Mouse (Mus musculus) stomach, postnatal 0 days (tissue): ENCODE results near the gene Macrod1. TPM values are rescaled to one million over a fixed set of nuclear protein-coding genes. Genes with fewer than 3 reads are reported as not detected.

Experiments used
- ATAC-seq: fragments of 200-750 bp; cut with Nextera tagmentation; 2 replicates; pipeline ENCODE4 v1.8.0; 2017; ENCODE audit not compliant: low FRiP score, low TSS enrichment
- DNase-seq: peaks from one replicate; pipeline ENCODE4 v3.0.0-alpha.2; 2016; ENCODE audit warnings: low spot score
- H3K27ac ChIP-seq: fragments of 300-500 bp; sonication (generic); replicated peaks from 2 replicates; pipeline ENCODE4 v1.5.1; 2014; ENCODE audit warnings: mild to moderate bottlenecking, control low read depth
- H3K27me3 ChIP-seq: fragments of 300-500 bp; sonication (generic); 2 replicates; pipeline ENCODE4 v1.6.1; 2014; ENCODE audit warnings: low read length; ENCODE audit not compliant: control insufficient read depth, insufficient read depth
- H3K36me3 ChIP-seq: fragments of 300-500 bp; sonication (generic); 2 replicates; pipeline ENCODE4 v1.6.1; 2014; ENCODE audit warnings: low read length, mixed read lengths; ENCODE audit not compliant: control insufficient read depth, insufficient read depth
- H3K4me1 ChIP-seq: fragments of 300-500 bp; sonication (generic); replicated peaks from 2 replicates; pipeline ENCODE4 v1.6.1; 2014; ENCODE audit warnings: antibody characterized with exemption; ENCODE audit not compliant: control insufficient read depth, insufficient read depth
- H3K4me2 ChIP-seq: fragments of 300-500 bp; sonication (generic); replicated peaks from 2 replicates; pipeline ENCODE4 v1.6.1; 2014; ENCODE audit warnings: low read depth, mild to moderate bottlenecking, control low read depth, moderate library complexity
- H3K4me3 ChIP-seq: fragments of 300-500 bp; sonication (generic); 2 replicates; pipeline ENCODE4 v1.5.1; 2014; ENCODE audit warnings: low read depth, low read length, control low read depth
- H3K9ac ChIP-seq: fragments of 300-500 bp; sonication (generic); 2 replicates; pipeline ENCODE4 v1.6.1; 2014; ENCODE audit warnings: mild to moderate bottlenecking, low read length, control low read depth, mixed read lengths
- H3K9me3 ChIP-seq: fragments of 300-500 bp; sonication (generic); 2 replicates; pipeline ENCODE4 v1.6.1; 2016; ENCODE audit warnings: low read length; ENCODE audit not compliant: control insufficient read depth
- CTCF ChIP-seq: IDR thresholded peaks from 2 replicates; pipeline ENCODE4 v1.5.1; 2016; ENCODE audit warnings: antibody characterized with exemption, low read depth, mild to moderate bottlenecking, moderate library complexity
- EP300 ChIP-seq: optimal IDR thresholded peaks from 2 replicates; pipeline ENCODE3; 2016; ENCODE audit warnings: antibody characterized with exemption
- WGBS: fragments of 180-500 bp; shearing (Covaris S2); extraction: QIAGEN DNeasy Blood & Tissue Kit; methylation state at CpG from one replicate; pipeline ENCODE4 v1.1.7; 2014; 5-methylcytosine and 5-hydroxymethylcytosine counted together
- polyA plus RNA-seq: library from polyadenylated mRNA; unstranded; fragments of >200 nt; fragmentation: Nextera tagmentation; extraction: Ambion mirVana; gene quantifications from 2 replicates; pipeline ENCODE4 v1.2.1, GENCODE M21; 2015

Macrod1 gene
- polyA plus RNA-seq, 1 experiment from 2014 or later, result 16.8 TPM

GRCm38 (mm10) chr19:7062916-7063315 lies 6.3 kb downstream of the Macrod1 start:
- ATAC-seq (no peak), DNase-seq (no peak)
- H3K9me3 ChIP-seq, result no peaks in the 10 kb centered on the region
- no peaks in the 10 kb centered on the region for H3K36me3 ChIP-seq
- 86% methylated on average over 8 of the region's 8 CpGs for WGBS
- H3K27ac ChIP-seq, result no peak overlapping the region
- TF ChIP-seq CTCF (no peak), EP300 (no peak)
- H3K9ac ChIP-seq, result no peak overlapping the region
- no peak overlapping the region for H3K4me3 ChIP-seq
- H3K4me2 ChIP-seq, result no peak overlapping the region
- H3K27me3 ChIP-seq, result no peaks in the 10 kb centered on the region
- H3K4me1 ChIP-seq, result peaks cover 3% of the 10 kb centered on the region

GRCm38 (mm10) chr19:7064571-7064970 lies 8.0 kb downstream of the Macrod1 start:
- ATAC-seq (peak; percentile 62), DNase-seq (peak; percentile 85)
- Histone ChIP-seq H3K4me3 (no peak overlapping the region), H3K36me3 (no peaks in the 10 kb centered on the region), H3K4me1 (peaks cover 3% of the 10 kb centered on the region), H3K9me3 (no peaks in the 10 kb centered on the region), H3K27ac (no peak overlapping the region), H3K9ac (no peak overlapping the region), H3K4me2 (no peak overlapping the region), H3K27me3 (no peaks in the 10 kb centered on the region)
- TF ChIP-seq CTCF (peak; percentile 99), EP300 (no peak)
- 10% methylated on average over 3 of the region's 3 CpGs for WGBS

GRCm38 (mm10) chr19:7066034-7066827 lies 9.6 kb downstream of the Macrod1 start:
- Histone ChIP-seq H3K9me3 (no peaks in the 10 kb centered on the region), H3K4me2 (no peak overlapping the region), H3K9ac (peak overlapping the region; percentile 38), H3K4me3 (no peak overlapping the region), H3K36me3 (no peaks in the 10 kb centered on the region), H3K27me3 (no peaks in the 10 kb centered on the region), H3K27ac (peak overlapping the region; percentile 9; the same call in 1 of the 2 replicates), H3K4me1 (peaks cover 3% of the 10 kb centered on the region)
- WGBS, result 34% methylated on average over 15 of the region's 15 CpGs
- 0 out of 2 replicates have a peak, but pooled peaks have one; percentile 2 for ATAC-seq
- TF ChIP-seq EP300 (no peak), CTCF (no peak)
- peak; percentile 45 for DNase-seq

GRCm38 (mm10) chr19:7066828-7067342 lies 10.3 kb downstream of the Macrod1 start:
- Histone ChIP-seq H3K4me1 (peaks cover 3% of the 10 kb centered on the region), H3K27me3 (no peaks in the 10 kb centered on the region), H3K36me3 (no peaks in the 10 kb centered on the region), H3K4me3 (no peak overlapping the region), H3K4me2 (no peak overlapping the region), H3K27ac (no peak overlapping the region), H3K9ac (no peak overlapping the region), H3K9me3 (no peaks in the 10 kb centered on the region)
- TF ChIP-seq EP300, result no peak
- TF ChIP-seq CTCF, result no peak
- no peak for DNase-seq
- ATAC-seq, result no peak
- 38% methylated on average over 7 of the region's 8 CpGs for WGBS

- no peak for TF ChIP-seq EP300
- TF ChIP-seq CTCF, result no peak
- ATAC-seq, result no peak
- WGBS, result 52% methylated on average over 19 of the region's 20 CpGs
Observed at GRCm38 (mm10) chr19:7067344-7068050, 10.9 kb downstream of the Macrod1 start.

GRCm38 (mm10) chr19:7068136-7068535 lies 11.5 kb downstream of the Macrod1 start:
- Histone ChIP-seq H3K27me3 (no peaks in the 10 kb centered on the region), H3K4me1 (peaks cover 3% of the 10 kb centered on the region), H3K9ac (no peak overlapping the region), H3K36me3 (no peaks in the 10 kb centered on the region), H3K4me3 (no peak overlapping the region), H3K9me3 (no peaks in the 10 kb centered on the region), H3K27ac (no peak overlapping the region), H3K4me2 (no peak overlapping the region)
- peak; percentile 45; the same call in 1 of the 2 replicates for ATAC-seq
- WGBS, result 3% methylated on average over 14 of the region's 14 CpGs
- peak; percentile 79 for DNase-seq
- no peak for TF ChIP-seq EP300
- peak; percentile 91 for TF ChIP-seq CTCF

More at GRCm38 (mm10) chr19:7067344-7068050, 10.9 kb downstream of the Macrod1 start:
- Histone ChIP-seq H3K9me3 (no peaks in the 10 kb centered on the region), H3K27me3 (no peaks in the 10 kb centered on the region), H3K36me3 (no peaks in the 10 kb centered on the region), H3K27ac (no peak overlapping the region), H3K9ac (no peak overlapping the region), H3K4me2 (no peak overlapping the region), H3K4me1 (peaks cover 3% of the 10 kb centered on the region), H3K4me3 (no peak overlapping the region)
- no peak for DNase-seq
